Mouse (Mus musculus) myocyte (in vitro differentiated cells): ENCODE results near the gene Klk11.

ENCODE experiments used
- CEBPB ChIP-seq: IDR thresholded peaks from 2 replicates; pipeline ENCODE4 v1.6.1; 2011; ENCODE audit warnings: mild to moderate bottlenecking, moderate library complexity; ENCODE audit not compliant: poor library complexity, insufficient read depth, severe bottlenecking
- E2F4 ChIP-seq: IDR thresholded peaks from one replicate; pipeline ENCODE4 v1.6.1; 2011; ENCODE audit warnings: mild to moderate bottlenecking, control low read depth, moderate library complexity; ENCODE audit not compliant: insufficient read depth
- MAX ChIP-seq: IDR thresholded peaks from one replicate; pipeline ENCODE4 v1.6.1; 2011; ENCODE audit warnings: low read depth, mild to moderate bottlenecking, control low read depth
- MYOG ChIP-seq, 3 experiments: IDR thresholded peaks; one replicate each; pipeline ENCODE4 v1.6.1; 2011; ENCODE audit warnings: control low read depth in 2 of 3, low read depth in 2 of 3, mild to moderate bottlenecking in 2 of 3; ENCODE audit not compliant: insufficient read length in 2 of 3, control insufficient read depth in 1 of 3, insufficient read depth in 1 of 3
- POLR2A ChIP-seq: IDR thresholded peaks from one replicate; pipeline ENCODE4 v1.6.1; 2011; ENCODE audit warnings: low read depth, mild to moderate bottlenecking, control low read depth, moderate library complexity; ENCODE audit not compliant: insufficient read length
- POLR2AphosphoS2 ChIP-seq: IDR thresholded peaks from one replicate; pipeline ENCODE4 v1.6.1; 2011; ENCODE audit warnings: low read depth, control low read depth; ENCODE audit not compliant: insufficient read length
- TCF12 ChIP-seq: IDR thresholded peaks from one replicate; pipeline ENCODE4 v1.6.1; 2011; ENCODE audit warnings: mild to moderate bottlenecking, control low read depth; ENCODE audit not compliant: poor library complexity, insufficient read depth, severe bottlenecking
- TCF3 ChIP-seq: IDR thresholded peaks from one replicate; pipeline ENCODE4 v1.6.1; 2011; ENCODE audit warnings: low read depth, control low read depth; ENCODE audit not compliant: insufficient read length

- no peak for TF ChIP-seq CEBPB
- TF ChIP-seq TCF3 = no peak
- no peak for TF ChIP-seq MYOG (IDR thresholded peaks at IDR 0.05; ENCODE audit: control insufficient read depth in 1 of 3, insufficient read depth in 1 of 3, insufficient read length in 2 of 3, low read depth in 2 of 3)
- TF ChIP-seq E2F4 = no peak
- TF ChIP-seq POLR2AphosphoS2 = no peak
- no peak for TF ChIP-seq POLR2A
- no peak for TF ChIP-seq MAX
- TF ChIP-seq TCF12 = no peak
Measured at GRCm38 (mm10) chr7:43771916-43772315, 2.5 kb upstream of the Klk11 start.
